ENCODE assay signal across 24 mouse cellular contexts in genomic region chr3:148744651-148745050, GRCm38 (mm10).
"Had no signal": no experiment of that assay in that cellular context is flagged by ENCODE, and none has a peak within 500 bp of the region (broad histone marks: within the 10 kb centered on the region; RNA-seq: fewer than 3 reads in every experiment).

No protein-coding gene starts in this region.

- DNase-seq: gastrocnemius, adult 2 months; gastrocnemius, postnatal 10 days; gastrocnemius, postnatal 25 days; heart, adult 18-20 months; heart, postnatal 10 days; heart, postnatal 4 days; kidney, adult 18-20 months; kidney, adult 8-10 months; kidney, postnatal 10 days; kidney, postnatal 25 days; kidney, postnatal 4 days; left cerebral cortex, postnatal 4 days had no signal

- H3K9ac ChIP-seq: heart, embryonic 12.5 days; hindbrain, embryonic 12.5 days; hindbrain, embryonic 14.5 days; intestine, embryonic 15.5 days; limb, embryonic 13.5 days; limb, embryonic 15.5 days had no signal

- H3K4me1 ChIP-seq: heart, embryonic 10.5 days; heart, embryonic 12.5 days; hindbrain, embryonic 10.5 days; hindbrain, embryonic 12.5 days; intestine, embryonic 15.5 days; limb, embryonic 13.5 days; limb, embryonic 15.5 days had no signal

- H3K27ac ChIP-seq: gastrocnemius, adult 2 months; heart, embryonic 10.5 days; hindbrain, embryonic 10.5 days; hindbrain, embryonic 12.5 days; hindbrain, embryonic 14.5 days; intestine, embryonic 15.5 days; layer of hippocampus, adult 2 months; limb, embryonic 13.5 days; limb, embryonic 15.5 days had no signal

- H3K4me3 ChIP-seq: gastrocnemius, adult 2 months; heart, embryonic 10.5 days; heart, embryonic 12.5 days; hindbrain, embryonic 10.5 days; hindbrain, embryonic 12.5 days; intestine, embryonic 15.5 days; layer of hippocampus, adult 2 months; limb, embryonic 13.5 days; limb, embryonic 15.5 days had no signal

- H3K36me3 ChIP-seq: heart, embryonic 10.5 days; heart, embryonic 12.5 days; hindbrain, embryonic 10.5 days; hindbrain, embryonic 12.5 days; intestine, embryonic 15.5 days; limb, embryonic 13.5 days; limb, embryonic 15.5 days had no signal

- H3K9me3 ChIP-seq: heart, embryonic 10.5 days; hindbrain, embryonic 10.5 days; hindbrain, embryonic 12.5 days; intestine, embryonic 15.5 days; limb, embryonic 15.5 days had no signal

- ATAC-seq: hindbrain, embryonic 16.5 days; inflammation-experienced regulatory T-cells, adult 6 months; intestine, embryonic 15.5 days; intestine, postnatal 0 days had no signal

- H3K27me3 ChIP-seq: heart, embryonic 12.5 days; hindbrain, embryonic 12.5 days; intestine, embryonic 15.5 days; limb, embryonic 13.5 days; limb, embryonic 15.5 days had no signal

- H3K4me2 ChIP-seq: heart, embryonic 12.5 days; hindbrain, embryonic 12.5 days; hindbrain, embryonic 14.5 days; intestine, embryonic 15.5 days; limb, embryonic 13.5 days; limb, embryonic 15.5 days had no signal
